Mouse (Mus musculus): ENCODE results near the gene Tmcc1.
"Not testable (repeated sequence)": the region's sequence is repeated elsewhere in the genome, so short reads cannot be mapped to it uniquely, and the experiment has no call there.

Gene Tmcc1

DNA sequence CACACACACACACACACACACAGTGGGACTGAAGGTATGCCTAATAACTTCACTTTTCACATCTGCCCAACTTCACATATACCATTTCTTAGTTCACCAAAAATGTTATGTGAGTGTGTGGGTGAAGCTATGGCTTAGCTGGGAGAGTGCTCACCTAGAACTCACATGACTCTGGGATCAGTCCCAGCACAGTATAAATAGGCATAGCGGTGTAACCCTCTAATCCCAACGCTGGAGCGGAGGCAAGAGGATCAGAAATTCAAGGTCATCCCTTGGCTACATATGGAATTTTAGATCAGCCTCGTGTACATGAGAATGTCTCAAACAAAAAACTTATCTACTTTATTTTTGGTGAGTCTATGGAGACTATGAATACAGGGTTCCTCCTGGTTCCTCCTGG lies 119.7 kb downstream of the Tmcc1 start:
- DNase-seq = no peak

DNA sequence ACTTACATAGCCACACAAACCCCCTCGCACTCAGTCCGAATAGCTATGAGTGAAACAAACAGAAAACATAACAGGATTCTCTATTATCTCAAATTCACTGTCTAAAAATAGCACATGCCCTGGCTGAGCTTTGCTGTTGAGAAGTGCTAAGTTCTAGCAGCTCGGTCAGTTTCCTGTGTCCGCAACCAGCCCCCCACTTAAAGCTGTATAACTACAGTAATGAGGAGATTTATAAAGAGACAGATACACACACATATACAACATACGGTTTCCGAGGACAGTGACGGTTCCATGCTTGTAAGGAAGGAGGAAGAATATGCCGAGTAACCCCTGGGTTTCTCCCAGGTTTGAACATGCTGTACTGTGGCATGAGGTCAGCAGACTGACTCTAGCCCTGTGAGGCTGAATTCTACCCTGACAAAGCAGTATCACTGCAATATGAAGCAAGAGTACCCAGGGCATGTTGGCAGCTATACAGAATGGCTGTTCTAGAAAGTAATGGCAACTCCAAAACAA lies 120.5 kb downstream of the Tmcc1 start:
- DNase-seq = no peak

DNA sequence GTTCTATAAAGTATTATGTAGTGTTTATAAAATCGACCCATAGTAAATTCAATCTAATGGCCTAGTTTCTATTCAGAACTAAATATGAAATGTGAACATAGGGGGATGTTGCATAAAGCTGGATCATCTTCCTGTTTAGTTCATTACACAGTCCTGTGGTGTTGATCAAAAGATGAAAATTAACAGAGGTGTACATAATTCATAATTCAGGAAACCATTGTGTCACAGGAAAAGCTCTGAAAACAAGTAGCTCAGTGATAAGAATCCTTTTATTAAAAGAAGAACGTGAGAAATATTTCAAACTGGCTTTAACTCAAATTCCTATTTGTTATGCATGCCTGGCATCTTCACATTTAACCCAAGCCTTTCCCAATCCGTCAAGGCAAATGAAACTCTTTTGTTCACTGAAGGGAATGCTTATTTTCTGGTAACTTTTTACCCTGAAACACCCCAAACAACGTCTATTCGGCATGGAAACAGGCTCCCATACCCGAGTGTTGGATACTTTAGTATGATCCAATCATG lies 121.0 kb downstream of the Tmcc1 start:
- no peak for DNase-seq

DNA sequence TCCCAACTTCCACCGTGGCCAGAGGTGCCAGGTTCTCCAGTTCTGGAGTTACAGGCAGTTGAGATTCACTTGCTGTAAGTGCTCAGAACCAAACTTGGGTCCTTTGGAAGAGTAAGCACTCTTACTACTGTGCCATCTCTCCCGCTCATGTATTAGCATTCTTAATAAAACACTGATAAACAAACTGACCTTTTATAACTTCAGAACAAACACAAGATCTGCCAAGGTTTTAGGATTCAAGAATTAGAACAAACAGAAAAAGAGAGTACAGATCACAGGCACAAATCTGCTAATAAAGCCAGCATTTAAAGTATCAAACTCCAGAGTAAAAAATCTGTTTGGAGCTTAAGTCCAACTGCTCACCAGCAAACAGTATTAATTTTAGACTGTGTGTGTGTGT lies 121.5 kb downstream of the Tmcc1 start:
- no peak for DNase-seq

DNA sequence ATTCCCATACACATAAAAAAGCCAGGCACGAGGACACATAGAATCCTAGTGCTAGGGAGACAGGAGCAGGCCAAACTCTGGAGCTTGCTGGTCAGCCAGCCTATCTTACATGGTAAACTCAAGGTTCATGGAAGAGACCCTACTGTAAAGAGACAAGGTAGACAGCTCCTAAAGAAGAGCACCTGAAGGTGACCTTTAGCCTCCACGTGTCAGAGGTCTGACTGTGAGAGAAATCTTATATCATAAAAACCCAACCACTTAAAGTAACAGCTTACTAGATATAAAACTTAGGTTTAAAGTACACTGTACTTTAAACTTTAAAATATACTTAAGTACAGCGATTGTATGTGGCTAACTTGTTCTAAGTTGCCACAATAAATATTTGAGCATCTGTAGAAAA lies 122.7 kb downstream of the Tmcc1 start:
- no peak for DNase-seq

DNA sequence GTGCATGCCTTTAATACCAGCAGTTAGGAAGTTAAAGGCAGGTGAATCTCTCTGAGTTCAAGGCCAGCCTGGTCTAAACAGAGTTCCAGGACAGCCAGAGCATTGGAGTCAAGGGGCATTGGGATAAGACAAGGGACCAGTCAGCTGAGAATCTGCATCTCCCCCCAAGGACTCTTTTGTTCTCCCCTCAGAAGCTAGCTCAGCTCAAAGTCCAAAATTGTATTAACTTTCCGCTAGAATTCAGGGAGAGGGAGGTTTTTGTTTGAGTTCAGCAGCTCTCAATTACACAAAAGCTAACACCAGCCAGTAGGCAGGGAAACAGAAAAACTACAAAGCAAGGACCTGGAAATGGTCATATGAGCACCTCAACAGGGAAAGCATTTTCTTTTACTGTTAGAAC lies 129.8 kb downstream of the Tmcc1 start:
- no peak for DNase-seq

DNA sequence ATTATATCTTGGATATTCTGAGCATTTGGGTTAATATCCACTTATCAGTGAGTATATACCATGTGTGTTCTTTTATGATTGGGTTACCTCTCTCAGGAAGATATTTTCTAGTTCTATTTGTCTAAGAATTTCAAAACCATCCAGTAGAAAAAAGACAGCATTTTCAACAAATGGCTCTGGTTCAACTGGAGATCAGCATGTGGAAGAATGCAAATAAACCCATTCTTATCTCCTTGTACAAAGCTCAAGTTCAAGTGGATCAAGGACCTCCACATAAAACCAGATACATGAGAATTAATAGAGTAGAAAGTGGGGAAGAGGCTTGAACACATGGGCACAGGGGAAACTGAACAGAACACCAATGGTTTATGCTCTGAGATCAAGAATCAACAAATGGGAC lies 133.7 kb downstream of the Tmcc1 start:
- not testable (repeated sequence) for DNase-seq

DNA sequence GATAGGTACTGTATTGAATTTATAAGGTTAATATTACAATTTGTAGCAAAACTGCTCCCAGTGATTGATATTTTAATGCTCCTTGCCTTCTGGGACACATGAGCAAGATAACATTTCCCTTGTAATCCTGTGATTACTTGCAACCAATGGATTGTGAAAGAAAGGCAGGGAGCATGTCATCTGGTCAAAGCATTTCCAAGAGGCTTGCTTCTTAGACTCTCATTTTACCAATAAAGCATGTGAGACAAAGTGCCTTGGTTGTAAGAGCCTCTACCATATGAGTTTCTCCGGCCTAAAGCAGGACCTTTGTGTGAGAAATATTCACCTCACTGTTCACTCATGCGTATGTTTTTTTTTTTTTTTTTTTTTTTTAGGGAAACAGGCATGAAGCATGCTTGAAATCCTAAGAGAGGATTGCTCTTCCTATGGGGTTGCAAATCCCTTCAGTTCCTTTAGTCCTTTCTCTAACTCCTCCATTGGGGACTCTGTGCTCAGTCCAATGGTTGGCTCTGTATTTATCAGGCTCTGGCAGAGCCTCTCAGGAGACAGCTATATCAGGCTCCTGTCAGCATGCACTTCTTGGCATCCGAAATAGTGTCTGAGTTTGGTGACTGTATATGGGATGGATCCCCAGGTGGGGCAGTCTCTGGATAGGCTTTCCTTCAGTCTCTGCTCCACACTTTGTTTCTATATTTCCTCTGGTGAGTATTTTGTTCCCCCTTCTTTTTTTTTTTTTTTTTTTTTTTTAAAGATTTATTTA lies 134.6 kb downstream of the Tmcc1 start:
- DNase-seq = no peak

DNA sequence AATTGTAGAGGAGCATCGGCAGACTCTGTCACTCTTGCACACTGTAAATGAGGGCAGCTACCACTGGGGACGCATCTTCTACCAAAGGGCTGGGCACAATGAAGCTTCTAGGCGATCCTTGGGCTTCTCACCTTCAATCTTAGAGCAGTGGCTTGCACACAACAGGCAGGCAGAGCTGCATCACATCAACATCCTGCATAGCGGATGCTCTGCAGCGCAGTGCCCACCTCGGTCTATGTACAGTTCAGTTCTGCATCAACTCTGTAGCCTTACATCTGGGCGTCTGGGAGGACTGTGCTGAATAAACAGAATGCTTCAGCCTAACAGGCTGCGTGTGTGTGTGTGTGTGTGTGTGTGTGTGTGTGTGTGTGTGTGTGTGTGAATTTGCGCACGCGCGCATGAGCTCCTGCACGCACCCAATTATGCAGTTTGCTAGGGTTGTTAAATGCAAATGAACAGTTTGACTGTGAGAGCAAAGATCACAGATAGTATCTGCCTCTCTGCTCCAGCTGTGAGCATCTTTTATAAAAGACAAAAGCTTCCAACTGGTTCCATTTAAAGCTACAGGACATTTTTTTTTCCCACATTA lies 136.5 kb downstream of the Tmcc1 start:
- peak; percentile 11 for DNase-seq

DNA sequence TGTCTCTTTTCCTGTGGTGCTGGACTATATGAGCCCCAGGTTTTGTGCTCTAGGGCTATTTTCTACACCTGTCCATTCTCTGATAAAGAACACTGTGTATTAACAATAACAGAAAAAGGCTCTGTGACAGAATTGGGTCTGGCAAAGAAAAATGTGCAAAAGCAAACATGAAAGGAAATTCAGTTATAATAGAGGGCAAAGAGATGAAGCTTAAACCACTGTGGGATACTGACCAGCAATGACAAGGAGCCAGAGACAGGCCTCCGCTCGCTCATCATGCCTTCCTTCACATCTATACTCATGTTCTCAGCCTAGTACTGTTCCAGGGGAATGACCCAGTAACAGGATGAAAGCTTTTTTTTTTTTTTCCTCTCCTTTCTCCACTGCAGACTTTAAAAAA lies 137.5 kb downstream of the Tmcc1 start:
- DNase-seq = no peak

DNA sequence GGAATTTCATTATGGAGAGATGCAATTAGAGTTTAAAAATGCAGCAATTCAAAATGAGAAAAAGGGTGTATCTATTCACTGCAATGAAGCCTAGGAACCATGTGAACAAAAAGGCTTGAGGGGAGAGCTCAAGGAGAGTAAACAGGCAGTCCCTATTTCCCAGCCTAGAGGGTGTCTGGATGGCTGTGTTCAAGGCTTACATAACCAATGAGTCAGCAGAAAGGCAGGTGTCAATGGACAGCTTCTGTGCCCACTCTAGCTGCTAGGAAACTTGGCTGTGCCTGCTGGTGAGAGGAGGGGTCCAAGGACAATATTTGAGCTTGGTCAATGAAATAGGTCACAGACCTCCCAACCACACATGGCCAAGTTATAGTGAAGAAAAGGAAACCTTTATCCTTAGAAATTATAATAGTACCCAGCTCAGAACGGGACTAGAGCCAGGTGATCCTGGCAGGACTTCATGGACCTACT lies 138.2 kb downstream of the Tmcc1 start:
- DNase-seq = no peak

DNA sequence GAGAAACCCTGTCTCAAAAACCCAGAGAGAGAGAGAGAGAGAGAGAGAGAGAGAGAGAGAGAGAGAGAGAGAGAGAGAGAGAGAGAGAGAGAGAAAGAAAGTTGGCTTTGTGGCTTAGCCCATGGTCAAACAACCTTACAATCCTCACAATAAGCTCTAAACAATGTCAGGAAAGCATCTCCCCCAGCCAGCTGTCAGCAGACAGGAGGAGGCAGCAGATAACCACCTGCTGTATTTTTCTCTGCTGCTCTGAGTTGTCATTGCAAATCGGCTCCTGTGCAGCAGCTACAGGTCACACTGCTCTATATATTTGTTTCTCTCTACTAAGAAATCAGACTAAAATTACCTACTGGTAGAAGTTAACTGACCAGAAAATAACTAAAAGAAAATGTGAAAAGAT lies 145.4 kb downstream of the Tmcc1 start:
- DNase-seq = no peak

DNA sequence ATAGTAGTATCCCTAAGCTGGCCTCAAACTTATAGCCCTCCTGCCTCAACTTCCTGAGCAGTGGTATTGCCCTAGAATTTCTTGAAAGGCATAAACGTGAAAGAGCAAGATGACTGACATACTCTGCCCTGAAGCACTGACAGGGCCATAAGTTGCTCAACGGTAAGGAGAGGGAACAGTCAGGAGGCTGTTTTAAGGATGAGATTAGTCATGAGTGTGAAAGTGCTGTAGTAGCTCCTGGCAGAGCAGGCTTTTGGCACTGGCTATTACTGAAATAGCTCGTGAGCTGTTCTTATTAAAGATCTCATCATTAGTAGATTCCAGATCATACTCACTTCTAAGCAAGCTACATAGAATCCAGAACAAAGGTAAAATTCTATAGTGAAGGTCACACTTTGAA lies 145.9 kb downstream of the Tmcc1 start:
- no peak for DNase-seq

DNA sequence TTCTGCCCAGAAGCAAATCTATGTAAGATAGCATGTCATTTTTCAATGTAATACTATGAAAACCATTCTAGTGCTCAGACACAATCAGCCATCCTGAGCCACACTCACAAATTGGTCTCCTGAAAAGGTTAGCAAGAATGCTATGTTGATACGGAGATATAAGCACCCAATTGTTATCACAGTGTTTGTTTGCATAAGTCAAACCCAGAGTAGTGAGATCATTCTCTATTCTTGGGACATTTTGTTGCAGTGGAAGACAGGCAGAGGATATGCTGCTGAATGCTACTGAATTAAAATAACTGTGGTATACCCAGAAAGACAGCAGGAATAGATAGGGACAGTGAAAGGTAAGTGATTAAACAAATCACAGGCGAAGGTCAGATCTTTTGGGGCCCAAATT lies 149.2 kb downstream of the Tmcc1 start:
- no peak for DNase-seq

DNA sequence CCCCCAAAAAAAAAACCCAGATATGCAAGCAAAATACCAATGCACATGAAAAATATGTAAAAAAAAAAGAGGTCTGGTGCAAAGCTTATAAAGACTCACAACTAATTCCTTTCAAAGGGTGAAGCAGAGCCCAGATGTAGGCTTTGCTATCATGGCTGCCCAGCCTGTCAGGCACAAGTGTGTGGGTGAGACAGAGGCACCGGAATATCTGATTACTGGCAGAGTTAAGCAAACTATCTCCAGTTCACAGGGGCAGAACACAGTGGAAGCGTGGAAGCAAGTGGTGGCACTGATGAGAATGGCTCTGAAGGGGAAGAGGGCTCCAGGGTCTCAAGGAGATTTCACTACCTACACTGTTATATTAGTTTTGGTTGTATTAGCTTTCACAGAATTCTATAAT lies 155.1 kb downstream of the Tmcc1 start:
- DNase-seq = no peak

DNA sequence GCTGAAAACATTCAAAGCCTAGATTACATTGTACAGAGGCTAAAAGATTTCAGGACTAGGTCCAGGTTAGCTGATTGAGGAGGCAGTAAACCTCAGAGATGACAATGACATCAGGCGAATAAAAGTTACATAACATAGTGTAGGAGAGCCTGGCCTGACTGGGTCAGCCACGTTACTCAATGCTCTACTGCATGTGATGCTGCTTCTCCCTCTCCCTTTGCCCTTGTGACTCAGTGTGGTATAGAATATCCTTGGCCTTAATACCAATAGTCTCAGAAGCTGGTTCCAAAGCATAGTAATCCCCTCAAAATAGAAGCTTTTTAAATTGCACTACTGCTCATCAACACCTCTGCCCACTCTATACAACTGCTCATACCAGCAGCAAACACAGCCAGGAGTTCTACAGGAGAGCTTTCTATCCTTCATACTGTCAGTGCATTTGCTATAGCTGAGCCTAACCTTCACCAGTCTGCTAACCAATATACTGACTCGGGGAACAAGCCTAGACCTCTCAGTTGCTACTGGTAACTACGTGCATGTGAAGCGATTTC lies 155.9 kb downstream of the Tmcc1 start:
- DNase-seq = no peak

DNA sequence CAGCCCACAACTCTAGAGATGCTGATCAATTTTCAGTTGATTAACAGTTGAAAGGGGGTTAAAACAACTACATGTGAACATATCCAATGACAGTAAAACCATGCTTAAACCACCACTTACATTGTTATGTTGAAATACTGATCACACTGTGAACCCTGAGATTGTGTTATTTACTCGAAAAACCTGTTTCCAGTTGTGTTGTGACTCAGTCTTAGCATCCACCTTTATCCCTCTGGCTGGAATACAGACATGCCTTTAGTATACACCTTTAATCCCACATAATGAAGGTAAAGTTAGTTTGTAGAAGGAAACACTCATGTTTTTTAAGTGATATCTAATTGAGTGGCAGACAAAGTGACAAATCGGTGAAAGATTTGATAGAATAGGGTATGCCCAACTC lies 156.7 kb downstream of the Tmcc1 start:
- no peak for DNase-seq

DNA sequence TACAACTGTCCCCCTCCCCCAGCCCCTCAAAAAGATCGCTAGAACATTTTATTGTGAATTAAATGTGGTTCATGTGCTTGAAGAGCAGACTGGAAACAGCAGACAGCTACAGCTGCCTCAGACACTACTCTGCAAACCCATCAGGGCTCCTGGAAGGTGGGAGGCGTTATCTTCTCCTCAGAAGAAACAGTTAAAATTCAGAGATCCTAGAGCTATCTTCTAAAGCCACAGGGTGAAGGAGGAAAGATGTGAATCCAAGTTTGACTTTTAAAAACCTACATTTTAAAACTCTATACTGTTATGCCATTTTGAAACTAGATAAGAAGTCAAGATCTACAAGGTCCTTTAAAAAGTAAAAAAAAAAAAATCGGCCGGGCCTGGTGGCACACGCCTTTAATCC lies 162.2 kb downstream of the Tmcc1 start:
- no peak for DNase-seq

DNA sequence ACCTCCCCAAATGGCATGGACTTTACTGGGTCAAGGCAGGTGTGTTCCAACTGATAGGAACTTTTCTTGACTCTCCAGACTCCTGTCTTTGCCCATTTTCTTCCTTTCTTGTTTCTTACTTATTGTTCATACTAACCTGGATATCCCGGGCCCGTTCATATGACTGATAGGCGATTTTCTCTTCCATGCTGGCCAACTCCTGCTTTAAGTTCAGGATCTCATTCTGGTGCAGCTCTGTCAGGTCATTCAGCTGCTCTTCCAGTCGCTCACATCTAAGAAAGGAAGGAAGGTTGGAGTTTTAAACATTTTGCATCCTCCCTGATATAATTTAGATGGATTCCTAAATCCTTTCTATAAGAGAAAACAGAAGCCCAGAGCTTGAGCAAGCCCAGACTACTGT lies 168.6 kb downstream of the Tmcc1 start:
- no peak for DNase-seq

DNA sequence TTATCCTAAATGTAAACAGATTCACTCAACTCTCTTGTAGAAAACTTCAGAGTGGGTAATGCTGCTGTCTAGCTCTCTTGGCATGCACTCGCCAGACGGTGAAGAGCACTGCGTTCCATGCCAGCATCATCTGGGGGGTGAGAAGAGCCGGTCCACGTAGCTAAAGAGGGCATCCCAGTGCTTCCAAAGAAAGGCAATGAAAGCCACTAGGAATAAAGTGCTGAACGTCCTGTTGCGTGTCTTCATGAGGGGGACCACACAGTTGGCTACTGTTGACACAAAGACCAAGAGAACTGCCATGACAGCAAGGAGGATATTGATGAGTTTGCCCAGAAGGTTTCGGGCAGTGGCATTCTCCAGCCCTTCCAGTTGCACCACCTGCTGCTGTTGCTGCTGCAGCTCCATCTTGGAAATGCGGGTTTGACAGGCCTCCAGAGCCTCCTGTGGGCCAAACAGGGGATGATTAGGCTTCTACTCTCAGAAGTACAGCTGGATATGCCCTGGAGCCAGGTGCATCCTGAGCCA lies 171.3 kb downstream of the Tmcc1 start:
- DNase-seq = no peak

DNA sequence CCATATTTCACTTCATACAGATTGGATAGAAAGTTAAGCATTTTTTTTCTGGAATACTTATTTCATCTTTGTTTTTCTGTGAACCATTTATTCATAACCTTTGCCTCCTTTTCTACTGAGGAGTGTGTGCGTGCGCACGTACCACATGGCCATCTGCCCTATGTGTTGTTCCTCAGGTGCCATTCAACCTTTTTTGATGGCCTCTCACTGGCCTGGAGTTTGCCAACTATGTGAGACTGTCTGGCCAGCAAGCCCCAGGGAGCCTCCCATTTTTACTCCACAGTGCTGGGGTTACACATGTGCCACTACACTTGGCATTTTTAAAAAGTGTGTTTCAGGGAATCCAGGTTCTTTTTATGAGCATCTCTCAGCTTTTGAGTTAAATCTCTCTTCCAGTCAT lies 177.4 kb downstream of the Tmcc1 start:
- no peak for DNase-seq

DNA sequence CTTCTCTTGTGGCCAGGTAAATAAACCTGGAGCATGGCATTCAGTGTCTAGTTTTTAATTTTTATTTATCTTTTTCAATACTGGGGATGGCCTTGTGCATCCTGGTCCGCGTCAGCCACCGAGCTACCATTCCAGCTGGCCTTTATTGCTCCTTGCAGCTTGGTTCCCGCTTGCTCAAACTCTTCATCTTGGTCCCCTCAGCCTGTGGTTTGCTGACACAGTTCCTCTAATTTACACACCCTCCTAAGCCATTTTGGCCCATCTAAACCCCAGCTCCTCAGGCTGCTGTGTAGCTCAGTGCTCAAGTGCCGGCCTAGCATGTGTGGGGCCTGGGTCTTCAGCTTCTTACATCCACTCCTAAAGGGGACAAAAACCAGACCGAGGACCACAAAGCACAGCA lies 179.2 kb downstream of the Tmcc1 start:
- no peak for DNase-seq

DNA sequence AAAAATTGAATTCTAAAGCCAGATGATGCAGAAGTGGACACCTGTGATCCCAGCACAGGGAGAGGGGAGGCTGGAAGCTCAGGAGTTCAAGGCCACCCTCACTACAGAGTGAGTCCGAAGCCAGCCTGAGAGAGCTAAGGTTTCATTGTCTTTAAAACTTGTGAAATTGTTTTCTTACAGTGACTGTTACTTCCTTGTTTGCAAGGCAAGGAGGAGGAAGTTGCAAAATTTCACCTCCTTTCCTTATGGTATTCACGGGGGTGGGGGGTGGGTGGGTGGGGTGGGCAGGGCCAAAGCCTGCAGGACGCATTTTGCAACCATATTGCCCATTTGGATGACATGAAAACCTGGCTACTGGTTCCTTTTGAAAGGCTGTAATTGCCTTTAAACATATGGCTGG lies 179.6 kb downstream of the Tmcc1 start:
- DNase-seq = no peak

DNA sequence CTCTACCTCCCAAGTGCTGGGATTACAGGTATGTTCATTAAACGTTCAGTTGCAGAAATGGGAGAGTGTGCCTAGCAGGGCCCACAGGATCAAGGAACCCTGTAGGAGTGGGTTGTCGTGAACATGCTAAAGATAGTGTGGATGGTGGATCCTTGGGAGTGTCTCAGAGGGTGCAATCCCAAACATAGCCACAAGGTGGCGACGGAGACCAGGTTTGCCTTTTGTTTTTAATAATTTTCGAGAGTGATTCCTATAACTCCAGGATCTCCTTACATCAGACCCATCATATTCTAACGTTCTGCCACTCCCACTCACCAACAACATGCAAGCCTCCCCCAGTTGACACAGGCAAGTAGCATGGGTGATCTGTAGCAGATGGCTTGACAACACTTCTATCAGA lies 182.7 kb downstream of the Tmcc1 start:
- peak; percentile 76 for DNase-seq
